ENCODE assay signal across 1 mouse cellular context in genomic region chr19:6061641-6062302, GRCm38 (mm10).
TF ChIP-seq lines count a peak whose summit lies in the region.

No protein-coding gene starts in this region.

TF ChIP-seq in MEL, 35 proteins besides CTCF, POLR2A, EP300 and RAD21:
- TF ChIP-seq MAZ (IDR thresholded peaks at IDR 0.05; ENCODE audit: low read depth, low read length) = no peak
- peak; percentile 46 for TF ChIP-seq NELFE (IDR thresholded peaks at IDR 0.05; ENCODE audit: low read depth, low read length)
- no peak for TF ChIP-seq BHLHE40 (IDR thresholded peaks at IDR 0.05; ENCODE audit: borderline replicate concordance, low read depth, low read length)
- no peak for TF ChIP-seq TCF12 (IDR thresholded peaks at IDR 0.05; ENCODE audit: low read depth, low read length)
- TF ChIP-seq NRF1 (IDR thresholded peaks at IDR 0.05; ENCODE audit: insufficient read depth, low read depth, low read length, poor library complexity, severe bottlenecking) = no peak
- no peak for TF ChIP-seq ZMIZ1 (IDR thresholded peaks at IDR 0.05; ENCODE audit: low read depth, low read length)
- TF ChIP-seq MEF2A (IDR thresholded peaks at IDR 0.05; ENCODE audit: extremely low read depth, insufficient replicate concordance, low read depth, low read length, poor library complexity, severe bottlenecking) = no peak
- no peak for TF ChIP-seq UBTF (IDR thresholded peaks at IDR 0.05; ENCODE audit: borderline replicate concordance, insufficient read depth, low read depth, low read length)
- TF ChIP-seq MYC (IDR thresholded peaks at IDR 0.05; ENCODE audit: low read depth, low read length) = no peak
- 0 out of 2 replicates have a peak, but pooled peaks have one; percentile 13 for TF ChIP-seq MAX (IDR thresholded peaks at IDR 0.05; ENCODE audit: low read length)
- TF ChIP-seq GATA1 (IDR thresholded peaks at IDR 0.05; ENCODE audit: low read depth, low read length) = no peak
- no peak for TF ChIP-seq USF2 (IDR thresholded peaks at IDR 0.05; ENCODE audit: borderline replicate concordance in 1 of 2, insufficient read depth in 1 of 2, low read depth in 1 of 2, low read length in 2 of 2)
- TF ChIP-seq HCFC1 (IDR thresholded peaks at IDR 0.05; ENCODE audit: low read depth, low read length) = no peak
- TF ChIP-seq POLR2AphosphoS2 (IDR thresholded peaks at IDR 0.05; ENCODE audit: low read length) = no peak; the same call in 1 of the 2 replicates
- TF ChIP-seq MYB (IDR thresholded peaks at IDR 0.05; ENCODE audit: low read depth, low read length) = no peak
- TF ChIP-seq ELF1 (IDR thresholded peaks at IDR 0.05; ENCODE audit: low read depth, low read length) = peak; percentile 77
- TF ChIP-seq ZNF384 (IDR thresholded peaks at IDR 0.05; ENCODE audit: low read depth, low read length) = no peak
- TF ChIP-seq POLR2AphosphoS5 (IDR thresholded peaks at IDR 0.05; ENCODE audit: borderline replicate concordance, low read depth, low read length) = no peak; the same call in 1 of the 2 replicates
- no peak for TF ChIP-seq CHD1 (IDR thresholded peaks at IDR 0.05; ENCODE audit: low read depth, low read length)
- 0 out of 2 replicates have a peak, but pooled peaks have one; percentile 34 for TF ChIP-seq TBP (IDR thresholded peaks at IDR 0.05; ENCODE audit: low read depth, low read length)
- no peak for TF ChIP-seq ZC3H11A (IDR thresholded peaks at IDR 0.05; ENCODE audit: low read depth, low read length)
